Mouse (Mus musculus) heart, adult 9 months (tissue): Measurements from ENCODE around the gene Ctf1.

ENCODE experiments used
- DNase-seq, 2 experiments: peaks; one replicate each; pipeline ENCODE4 v3.0.0; 2022; ENCODE audit warnings: low spot score in 2 of 2

The Ctf1 gene

DNA sequence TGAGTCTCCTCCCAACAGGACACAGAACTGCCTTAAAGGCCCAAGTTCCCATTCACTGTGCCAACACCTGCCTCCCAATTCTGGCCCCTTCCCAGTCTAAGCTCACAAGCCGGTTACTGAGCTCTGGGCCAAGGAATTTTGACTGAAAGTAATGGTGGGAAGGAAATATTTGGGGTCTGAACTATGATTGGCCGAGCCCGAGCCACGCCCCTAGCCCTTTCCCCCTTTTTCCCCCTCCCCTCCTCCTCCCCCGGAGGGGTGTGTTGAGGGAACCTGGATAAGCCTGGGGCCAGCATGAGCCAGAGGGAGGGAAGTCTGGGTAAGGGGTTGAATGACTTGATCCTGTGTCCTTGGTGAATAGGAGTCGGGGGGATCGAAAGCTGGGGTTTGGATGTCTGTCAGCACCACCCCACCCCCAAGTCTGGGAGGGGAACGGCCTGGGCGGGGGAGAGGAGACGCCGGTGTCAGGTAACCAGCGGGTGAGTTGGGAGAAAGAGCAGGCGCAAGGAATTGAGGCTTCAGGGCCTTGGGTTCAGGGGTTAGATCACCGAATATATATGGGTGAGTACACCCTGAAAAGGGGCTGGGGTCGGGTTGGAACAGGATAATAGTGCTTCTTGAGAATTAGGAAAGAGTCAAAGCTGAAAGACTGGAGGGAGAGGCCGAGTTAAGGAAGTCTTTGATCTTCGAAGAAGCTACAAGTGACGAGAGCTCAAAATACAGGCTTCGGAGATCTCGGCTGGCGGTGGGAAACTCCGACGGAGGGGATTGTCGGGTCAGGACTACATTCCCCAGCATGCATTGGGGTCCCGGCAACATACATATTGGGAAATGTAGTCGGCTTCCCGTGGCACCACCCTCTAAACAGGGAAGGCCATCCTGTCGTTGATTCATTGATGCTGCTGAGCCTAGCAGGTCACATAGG, at the start of gene Ctf1:
TSS of gene Ctf1 (plus strand) at position 276 of the 925 bp plus-strand sequence.
- DNase-seq = peak; percentile 76 to 77

GRCm38 (mm10) chr7:127662926-127663325, 49.6 kb upstream of the Ctf1 start:
- no peak for DNase-seq

DNA sequence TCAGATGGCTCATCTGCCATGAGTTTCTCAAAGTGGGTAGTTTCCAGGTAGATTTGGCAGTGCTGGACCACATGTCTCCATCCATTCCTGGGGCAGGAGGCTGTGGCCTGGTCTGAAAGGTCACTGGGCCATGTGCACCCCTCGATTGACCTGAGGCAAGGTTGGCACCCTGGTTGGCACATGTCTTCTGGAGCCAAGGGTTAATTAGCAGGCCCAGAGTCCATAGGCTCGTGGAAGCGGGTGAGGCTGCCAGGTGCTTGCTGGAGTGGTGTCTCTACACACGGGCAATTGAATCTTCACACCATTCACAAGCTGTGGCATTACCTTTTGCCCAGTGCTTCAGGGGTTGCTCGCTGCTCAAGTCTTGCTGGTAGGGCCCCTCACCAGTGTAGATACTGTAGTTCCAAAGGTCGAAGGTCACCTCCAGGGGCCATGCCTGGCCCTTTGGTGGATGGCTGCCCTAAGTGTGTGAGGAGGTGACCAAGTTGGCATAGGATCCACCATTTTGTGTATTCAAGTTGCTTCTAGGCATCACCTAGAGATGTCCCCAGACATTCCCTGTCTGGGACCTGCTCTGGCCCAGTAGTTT, 46.4 kb upstream of the Ctf1 start:
- no peak for DNase-seq

DNA sequence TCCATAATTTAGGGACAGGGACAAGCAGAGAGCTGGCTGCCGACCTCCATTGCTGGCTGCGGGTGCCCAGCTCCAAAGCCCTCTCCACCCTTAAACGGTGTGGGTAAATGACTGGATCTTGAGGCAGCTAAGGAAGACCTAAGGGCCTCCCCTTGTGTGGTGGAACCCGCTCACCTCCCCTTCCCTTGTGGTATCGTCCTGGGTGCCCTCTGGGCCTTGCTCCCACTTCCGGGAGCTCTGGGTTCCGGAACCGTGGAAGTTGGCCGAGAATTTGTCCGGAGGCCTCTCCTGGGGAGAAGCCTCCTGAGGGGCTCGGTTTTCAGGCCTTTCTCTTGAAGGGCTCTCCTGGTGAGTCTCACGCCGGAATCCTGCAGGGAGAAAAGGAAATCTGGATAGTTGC, 45.9 kb upstream of the Ctf1 start:
- DNase-seq = no peak

DNA sequence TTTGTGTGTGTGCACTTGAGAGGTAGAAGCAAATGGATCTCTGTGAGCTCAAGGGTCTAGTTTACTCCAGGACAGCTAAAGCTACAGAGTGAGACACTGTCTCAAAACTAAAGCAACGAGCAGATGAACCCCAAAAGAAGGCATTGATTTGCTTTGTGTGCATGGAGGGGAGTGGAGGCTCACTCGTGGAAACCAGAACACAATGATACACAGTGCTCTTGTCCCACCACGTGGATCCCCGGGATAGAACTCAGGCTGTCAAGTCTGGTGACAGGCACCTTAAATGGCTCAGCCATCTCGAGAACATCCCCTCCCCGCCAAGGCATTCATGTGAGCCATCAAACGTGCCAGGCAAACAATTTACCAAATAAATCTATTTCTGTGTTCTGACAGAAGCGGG, 45.4 kb upstream of the Ctf1 start:
- DNase-seq = no peak

GRCm38 (mm10) chr7:127671880-127672774, 40.4 kb upstream of the Ctf1 start:
- DNase-seq = no peak

DNA sequence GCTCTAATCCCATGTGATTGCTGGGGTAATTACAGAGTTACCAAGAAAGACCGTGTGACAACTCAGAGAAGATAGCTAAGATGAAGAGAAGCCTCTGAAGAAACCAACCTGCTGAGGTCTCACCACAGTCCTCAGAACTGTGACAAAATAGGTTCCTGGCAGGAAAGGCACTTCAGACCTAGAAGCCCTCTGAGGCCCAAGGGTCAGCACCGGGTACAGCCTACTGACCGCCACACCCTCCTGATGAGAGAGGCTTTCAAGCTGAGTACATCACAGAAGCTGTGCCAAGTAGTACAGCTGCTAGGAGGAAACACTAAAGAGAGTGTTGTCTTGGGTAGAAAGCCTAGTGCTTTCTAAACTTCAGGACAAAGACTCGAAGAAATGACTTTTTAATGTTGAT, 39.8 kb upstream of the Ctf1 start:
- no peak for DNase-seq

GRCm38 (mm10) chr7:127674977-127675376, 37.6 kb upstream of the Ctf1 start:
- peak; percentile 52 to 78 for DNase-seq

DNA sequence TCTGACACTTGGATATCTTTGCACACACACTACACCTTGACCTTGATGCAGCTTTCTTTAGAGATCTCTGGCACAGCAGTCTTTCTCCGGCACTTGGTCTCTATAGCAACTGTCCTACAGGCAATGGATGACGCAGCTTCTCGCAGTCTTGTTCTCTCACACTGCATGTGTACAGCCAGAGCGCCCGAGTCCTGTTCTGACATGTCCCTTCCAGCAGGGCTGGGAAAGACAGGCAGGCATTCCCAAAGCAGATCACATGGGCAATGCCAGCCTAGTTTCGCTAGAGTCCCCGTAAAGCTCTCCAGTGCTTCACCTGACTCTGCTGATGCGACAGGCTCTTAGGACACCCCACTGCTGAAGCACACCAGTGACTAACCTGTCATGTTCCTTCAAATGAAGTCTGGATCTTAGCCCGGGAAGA, 37.1 kb upstream of the Ctf1 start:
- DNase-seq = no peak

- no peak for DNase-seq
Observed at GRCm38 (mm10) chr7:127677077-127677476, 35.5 kb upstream of the Ctf1 start.

DNA sequence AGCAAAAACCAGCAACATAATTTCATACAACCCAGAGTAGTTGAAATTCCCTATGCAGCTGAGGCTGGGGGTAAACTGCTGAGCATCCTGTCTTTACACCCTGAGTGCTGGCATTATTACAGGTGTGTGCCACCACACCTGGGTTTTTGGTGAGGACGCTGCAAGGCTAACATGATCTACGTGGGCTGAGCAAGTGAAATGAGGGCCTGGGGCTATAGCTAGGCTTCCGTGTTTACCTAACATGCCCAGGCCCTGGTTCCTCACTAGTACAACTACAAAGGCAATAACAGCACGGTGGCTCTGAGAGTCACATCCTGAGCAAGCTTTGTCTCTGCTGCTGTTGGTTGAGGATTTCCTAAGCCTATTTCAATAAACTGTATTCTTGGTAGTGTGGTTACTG, 34.9 kb upstream of the Ctf1 start:
- DNase-seq = no peak

- DNase-seq = no peak
Observed at GRCm38 (mm10) chr7:127678811-127679210, 33.7 kb upstream of the Ctf1 start.

DNA sequence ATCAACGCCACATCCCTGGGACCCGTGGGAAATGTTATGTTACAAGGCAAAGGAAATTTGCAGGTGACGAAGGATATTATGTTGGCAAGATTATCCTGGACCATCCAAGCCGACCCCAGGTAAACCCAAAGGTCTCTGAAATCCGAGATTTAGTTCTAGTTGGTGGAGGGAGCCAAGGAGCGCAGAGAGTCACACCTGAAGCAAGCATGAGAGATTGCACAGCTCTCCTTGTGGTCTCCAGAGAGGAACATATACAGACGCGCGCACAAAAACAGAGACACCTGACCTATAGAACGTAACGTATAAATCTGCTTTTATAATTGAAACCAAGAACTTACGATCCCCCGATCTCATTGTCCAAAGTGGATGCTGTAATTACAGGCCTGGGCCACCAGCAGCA, 32.0 kb upstream of the Ctf1 start:
- no peak for DNase-seq

- no peak for DNase-seq
Observed at GRCm38 (mm10) chr7:127681888-127682553, 30.5 kb upstream of the Ctf1 start.

DNA sequence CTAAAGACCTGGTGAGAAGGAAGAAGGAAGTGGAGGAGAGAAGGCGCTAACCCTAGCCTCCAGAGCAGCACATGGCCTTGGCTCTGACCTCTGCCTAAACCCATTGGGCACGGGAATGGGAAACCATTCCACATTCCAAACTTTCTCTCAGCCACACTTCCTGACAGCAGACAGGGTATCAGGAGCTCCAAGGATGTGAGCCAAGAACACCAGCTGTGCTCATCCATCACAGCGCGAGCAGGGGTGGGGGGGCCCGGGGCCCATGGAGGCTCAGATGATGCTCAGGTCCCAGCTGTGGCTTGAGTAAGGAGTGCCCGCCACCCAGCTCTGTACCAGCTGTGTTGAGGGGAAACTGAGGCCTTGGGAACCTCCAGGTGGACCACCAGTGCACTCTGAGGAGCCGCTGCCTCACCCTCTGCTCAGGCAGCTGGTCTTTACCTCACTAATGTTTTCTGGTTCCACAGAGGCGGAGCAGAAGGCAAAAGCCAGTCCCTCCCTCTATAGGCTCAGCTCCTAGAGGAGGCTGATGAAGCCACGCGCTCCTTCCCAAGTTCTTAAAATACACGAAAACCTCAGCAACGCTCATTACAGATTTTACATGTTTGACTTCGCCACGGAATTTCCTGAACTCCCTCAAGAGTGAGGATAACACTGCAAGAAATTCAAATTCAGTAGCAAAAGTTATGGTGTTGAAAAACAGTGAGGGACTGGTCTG, 27.1 kb upstream of the Ctf1 start:
- no peak for DNase-seq

DNA sequence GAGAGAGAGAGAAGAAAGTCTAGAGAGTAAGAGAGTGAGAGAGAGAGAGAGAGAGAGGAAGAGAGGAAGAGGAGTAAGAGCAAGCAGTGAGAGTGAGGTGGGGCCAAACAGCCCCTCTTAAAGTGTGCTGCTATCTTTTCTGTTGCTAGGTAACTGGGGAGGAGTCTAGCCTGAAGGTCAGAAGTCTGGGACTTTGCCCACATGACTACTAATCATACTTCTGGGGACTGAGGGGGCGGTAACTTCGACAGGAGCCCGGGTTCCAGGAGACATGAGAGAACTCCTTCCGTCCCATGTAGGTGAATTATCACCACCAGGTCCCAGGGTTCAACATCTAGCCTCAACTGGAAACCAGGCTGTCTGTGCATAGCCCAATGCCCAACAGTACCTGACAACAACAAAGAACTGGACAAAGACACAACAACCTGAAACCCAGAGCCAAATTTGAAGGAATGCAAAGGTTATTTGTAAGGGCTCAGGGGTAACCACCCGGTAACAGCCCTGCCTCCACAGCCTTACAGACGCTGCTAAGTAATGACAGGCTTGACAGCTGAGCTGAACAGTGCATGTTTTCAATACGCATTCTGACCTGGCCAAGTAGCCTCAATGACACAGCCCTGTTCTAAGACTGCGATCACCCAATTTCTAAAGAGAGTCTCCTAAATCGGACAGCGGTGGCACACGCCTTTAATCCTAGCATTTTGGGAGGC, 25.6 kb upstream of the Ctf1 start:
- no peak for DNase-seq

GRCm38 (mm10) chr7:127688935-127689334, 23.6 kb upstream of the Ctf1 start:
- DNase-seq = no peak

DNA sequence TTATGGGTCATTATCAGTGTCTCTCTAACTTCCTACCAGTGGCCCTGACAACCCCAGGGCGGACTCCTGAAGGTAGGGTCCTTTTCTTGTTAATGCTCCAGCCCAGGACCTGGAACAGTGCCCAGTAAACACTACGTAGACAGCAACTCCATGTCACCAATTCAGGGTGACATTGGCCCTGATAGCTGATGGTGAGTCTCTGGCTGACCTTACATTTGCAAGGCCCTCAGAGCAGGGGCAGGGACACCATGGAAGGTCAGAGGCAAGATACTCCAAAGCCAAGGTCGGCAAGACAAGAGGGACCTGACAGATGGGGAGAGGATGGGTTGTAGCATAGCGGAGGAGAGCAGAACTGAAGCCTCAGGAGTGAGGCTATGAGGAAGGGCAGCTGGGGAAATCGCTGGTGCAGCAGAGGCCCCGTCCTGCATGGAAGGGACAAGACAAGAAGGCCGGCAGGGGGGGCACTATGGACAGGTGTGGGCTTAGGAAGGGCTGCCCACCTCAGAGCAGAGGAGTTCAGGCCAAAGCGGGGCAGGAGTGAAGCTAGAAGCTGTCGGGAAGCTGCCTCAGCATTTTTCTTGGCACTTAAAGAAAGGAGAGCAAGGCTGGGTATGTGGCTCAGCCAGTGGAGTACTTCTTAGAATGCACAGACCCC, 22.8 kb upstream of the Ctf1 start:
- DNase-seq = no peak

DNA sequence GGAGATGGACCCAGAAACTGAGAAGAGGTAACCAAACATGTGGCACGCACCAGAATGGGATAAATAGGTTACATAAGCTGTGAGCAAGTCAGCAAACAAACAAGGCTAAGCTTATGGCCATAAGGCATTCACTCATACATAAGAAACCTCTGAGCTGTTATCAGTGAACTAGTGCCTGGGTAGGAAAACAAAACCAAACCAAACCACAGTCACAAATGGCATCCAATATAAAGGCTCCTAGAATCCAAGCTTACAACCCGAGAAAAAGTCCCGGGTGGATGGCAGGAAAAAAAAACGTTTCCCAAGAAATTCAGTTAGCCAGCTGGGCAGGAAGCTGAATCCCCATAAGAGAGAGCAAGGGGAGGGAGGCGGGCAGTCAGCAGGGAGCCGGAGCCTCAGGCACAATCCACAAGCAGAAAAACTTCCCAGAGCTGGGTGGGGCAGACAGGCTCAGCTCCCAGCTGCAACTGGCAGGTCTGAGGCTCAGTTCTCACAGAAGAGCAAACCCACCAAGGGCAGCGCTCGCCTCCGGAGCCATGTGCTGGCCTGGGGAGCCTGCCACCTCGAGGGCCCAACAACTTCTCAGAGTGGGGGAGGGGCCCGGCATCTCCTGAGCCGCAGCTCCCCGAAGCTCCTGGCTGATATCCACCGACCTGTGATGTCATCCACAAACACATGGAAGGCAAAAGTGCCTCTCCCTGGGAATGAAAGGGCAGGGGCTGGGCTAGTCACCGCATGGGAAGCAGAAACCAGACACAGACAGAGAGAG, 21.1 kb upstream of the Ctf1 start:
- peak; percentile 85 to 90 for DNase-seq
